Mouse (Mus musculus) WW6 (cell line): ENCODE results near the gene Trim80.
A peak's percentile ranks its signal among the peaks of the same experiment; 100 is the strongest.

Experiments
- DNase-seq: peaks from one replicate; pipeline ENCODE4 v3.0.0-alpha.2; 2013; ENCODE audit warnings: low read depth, low spot score

The Trim80 gene

GRCm38 (mm10) chr11:115439906-115440595 is at the start of gene Trim80:
Gene Trim80, plus strand, starts transcription at chr11:115440545.
- no peak for DNase-seq

GRCm38 (mm10) chr11:115391358-115391757 is 49.0 kb upstream of the Trim80 start:
- DNase-seq, result no peak

DNA sequence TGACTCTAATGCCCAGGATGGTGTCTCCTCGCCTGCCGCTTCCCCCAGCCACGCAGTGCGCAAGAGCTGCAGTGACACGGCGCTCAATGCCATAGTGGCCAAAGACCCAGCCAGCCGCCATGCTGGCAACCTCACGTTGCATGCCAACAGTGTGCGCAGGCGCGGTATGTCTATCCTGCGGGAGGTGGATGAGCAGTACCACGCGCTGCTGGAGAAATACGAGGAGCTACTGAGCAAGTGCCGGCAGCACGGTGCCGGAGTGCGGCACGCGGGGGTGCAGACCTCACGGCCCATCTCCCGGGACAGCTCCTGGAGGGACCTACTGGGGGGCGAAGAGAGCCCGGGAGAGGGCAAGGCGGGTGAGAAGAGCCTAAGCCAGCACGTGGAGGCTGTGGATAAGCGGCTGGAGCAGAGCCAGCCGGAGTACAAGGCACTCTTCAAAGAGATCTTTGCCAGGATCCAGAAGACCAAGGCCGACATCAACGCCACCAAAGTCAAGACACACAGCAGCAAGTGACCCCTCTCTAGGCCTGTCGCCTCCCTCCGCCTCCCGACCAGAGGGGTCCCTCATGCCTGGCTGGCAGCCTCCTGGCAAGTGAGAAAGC is 46.5 kb upstream of the Trim80 start:
- DNase-seq, result peak; percentile 71

- DNase-seq, result no peak
Observed at GRCm38 (mm10) chr11:115398085-115398484, 42.3 kb upstream of the Trim80 start.

GRCm38 (mm10) chr11:115400126-115400525 is 40.2 kb upstream of the Trim80 start:
- no peak for DNase-seq

- no peak for DNase-seq
Observed at GRCm38 (mm10) chr11:115400630-115401391, 39.5 kb upstream of the Trim80 start.

DNA sequence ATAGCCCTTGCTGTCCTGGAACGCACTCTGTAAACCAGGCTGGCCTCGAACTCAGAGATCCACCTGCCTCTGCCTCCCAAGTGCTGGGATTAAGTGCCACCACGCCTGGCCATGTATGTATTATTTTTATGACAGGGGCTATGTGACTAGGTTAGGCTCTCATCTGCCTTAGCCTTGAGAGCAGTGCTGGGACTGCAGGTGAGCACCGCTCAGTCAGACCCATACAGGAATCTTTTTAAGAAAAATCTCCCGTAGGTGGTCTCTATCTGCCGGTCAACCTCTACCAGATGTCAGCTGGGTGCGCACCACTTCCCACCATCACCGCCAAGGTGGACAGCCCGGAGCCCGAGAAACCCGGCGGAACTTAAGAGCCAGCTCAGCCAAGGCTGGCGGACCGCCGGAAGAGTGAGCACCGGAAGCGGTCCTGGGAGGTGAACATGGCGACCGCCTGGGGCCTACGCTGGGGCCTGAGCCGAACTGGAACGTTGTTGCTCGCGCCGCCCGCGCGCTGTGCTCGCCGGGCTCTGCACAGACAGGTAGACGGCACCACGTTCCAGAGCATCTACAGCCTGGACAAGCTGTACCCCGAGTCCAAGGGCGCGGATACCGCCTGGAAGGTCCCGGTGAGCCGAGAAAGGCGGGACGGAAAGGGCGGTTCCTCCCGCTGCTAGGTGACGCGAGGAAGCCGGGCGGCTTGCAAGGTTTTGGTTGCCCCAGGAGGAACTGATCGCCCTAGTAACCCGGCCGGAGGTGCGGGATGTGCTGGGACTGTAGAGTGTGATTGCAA is 36.8 kb upstream of the Trim80 start, which contains the start of gene Mrpl58:
Gene Mrpl58, plus strand, starts transcription at position 415 of the 787 bp plus-strand sequence.
- peak; percentile 75 for DNase-seq

- DNase-seq, result no peak
Observed at GRCm38 (mm10) chr11:115405723-115406122, 34.6 kb upstream of the Trim80 start.

- DNase-seq, result no peak
Observed at GRCm38 (mm10) chr11:115406858-115407401, 33.4 kb upstream of the Trim80 start.

- DNase-seq, result no peak
Observed at GRCm38 (mm10) chr11:115408266-115408920, 32.0 kb upstream of the Trim80 start.

DNA sequence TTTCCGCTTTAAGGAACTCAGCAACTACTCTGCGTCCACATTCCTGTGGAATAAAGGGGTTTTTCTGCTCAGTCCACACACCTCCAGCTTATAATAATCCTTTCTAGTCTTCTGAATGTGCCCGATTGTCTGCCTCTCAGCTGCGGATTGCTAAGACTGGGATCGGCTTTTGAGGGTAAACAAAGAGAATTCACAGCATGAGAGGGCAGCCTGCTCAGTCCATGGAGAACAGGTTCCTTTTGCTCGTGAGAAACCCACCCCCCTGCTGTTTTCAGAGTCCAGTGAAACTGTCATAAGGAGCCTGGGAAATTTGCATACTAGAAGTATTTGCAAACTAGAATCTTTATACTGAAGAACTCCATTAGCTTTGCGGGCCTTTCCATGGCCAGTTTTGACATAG is 30.8 kb upstream of the Trim80 start:
- DNase-seq, result no peak

- DNase-seq, result peak; percentile 96
Observed at GRCm38 (mm10) chr11:115419531-115420237, 20.7 kb upstream of the Trim80 start, which contains the start of the genes Atp5h and Kctd2. Gene Atp5h, minus strand, starts transcription at chr11:115419962. Gene Kctd2, plus strand, starts transcription at chr11:115420128.

DNA sequence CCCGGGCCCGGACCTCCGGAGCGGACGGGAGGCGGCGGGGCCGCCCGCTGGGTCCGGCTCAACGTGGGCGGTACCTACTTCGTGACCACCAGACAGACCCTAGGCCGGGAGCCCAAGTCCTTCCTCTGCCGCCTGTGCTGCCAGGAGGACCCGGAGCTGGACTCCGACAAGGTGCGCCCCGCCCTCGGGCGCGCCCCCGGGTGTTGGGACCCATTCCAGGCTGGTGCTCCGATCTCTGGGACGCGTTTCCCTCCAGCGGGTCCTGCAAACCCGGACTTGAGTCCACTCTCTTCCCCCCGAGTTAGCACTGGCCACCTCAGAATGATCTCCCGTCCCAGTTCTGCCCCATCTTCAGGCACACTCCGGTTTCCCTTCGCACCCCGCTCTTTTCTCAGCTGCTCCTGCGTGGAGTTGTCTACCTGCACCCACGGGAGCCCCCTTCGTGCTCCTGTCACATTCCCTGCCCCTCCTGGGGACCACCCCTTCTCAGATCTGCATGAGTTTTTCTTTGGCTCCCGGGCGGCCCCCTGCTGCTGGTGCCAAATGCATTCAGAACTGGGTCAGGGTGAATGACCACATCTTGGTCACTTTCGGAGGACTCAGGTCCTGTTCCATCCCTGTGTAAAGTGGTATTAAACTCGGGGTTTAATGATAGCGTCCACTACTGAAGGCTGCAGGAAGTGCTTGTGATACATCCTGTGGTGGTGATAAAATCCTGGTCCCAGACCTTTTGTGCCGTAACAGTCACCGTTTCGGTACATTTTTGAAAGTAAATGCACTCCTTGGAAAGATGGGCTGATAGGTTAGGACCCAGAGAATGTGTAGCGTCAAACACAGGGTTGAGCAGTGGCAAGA is 19.8 kb upstream of the Trim80 start:
- no peak for DNase-seq

DNA sequence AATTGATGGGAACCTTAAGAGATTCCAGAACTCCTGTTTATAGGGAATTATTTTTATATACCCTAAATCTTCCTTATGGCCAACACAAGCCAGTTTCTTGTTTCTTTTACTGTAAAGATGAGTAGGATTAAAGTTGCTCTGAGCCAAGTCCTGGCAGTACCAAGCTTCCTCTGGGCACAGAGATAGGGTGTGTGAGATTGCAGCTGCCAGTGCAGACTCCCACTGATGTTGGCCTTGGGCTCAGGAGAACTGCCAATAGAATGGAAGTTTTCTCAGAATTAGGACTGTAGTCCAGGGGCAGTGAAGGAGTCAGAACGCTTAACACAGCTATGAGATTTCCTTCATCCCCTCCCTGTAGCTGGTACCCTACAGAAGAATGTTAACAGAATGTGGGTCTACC is 19.0 kb upstream of the Trim80 start:
- DNase-seq, result no peak

GRCm38 (mm10) chr11:115421972-115422371 is 18.4 kb upstream of the Trim80 start:
- no peak for DNase-seq

DNA sequence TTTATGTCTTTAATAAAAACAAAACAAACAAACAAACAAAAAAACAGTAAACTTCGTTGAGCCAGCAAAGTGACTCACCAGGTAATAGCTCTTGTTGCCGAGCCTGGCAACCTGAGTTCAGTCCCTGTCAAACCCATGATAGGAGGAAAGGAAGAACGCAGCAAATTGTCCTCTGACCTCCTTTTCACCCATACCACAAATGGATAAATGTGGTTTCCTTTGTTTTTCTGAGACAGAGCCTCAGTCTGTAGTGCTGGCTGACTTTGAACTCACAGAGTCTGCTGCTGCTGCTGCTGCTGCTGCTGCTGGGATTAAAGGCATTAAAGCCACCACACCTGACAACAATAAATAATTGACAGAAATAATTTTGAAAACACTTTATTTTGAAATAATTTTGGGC is 17.3 kb upstream of the Trim80 start:
- DNase-seq, result no peak

GRCm38 (mm10) chr11:115424666-115425065 is 15.7 kb upstream of the Trim80 start:
- no peak for DNase-seq

- no peak for DNase-seq
Observed at GRCm38 (mm10) chr11:115425671-115426070, 14.7 kb upstream of the Trim80 start.
